Mouse (Mus musculus) stomach, embryonic 16.5 days (tissue): ENCODE results near the gene Pafah2. TPM values are rescaled to one million over a fixed set of nuclear protein-coding genes. Genes with fewer than 3 reads are reported as not detected.

Source experiments
- ATAC-seq: fragments of 200-750 bp; cut with Nextera tagmentation; 2 replicates; pipeline ENCODE4 v1.8.0; 2017; ENCODE audit warnings: moderate number of reproducible peaks, moderate TSS enrichment; ENCODE audit not compliant: insufficient read depth, low FRiP score
- H3K27ac ChIP-seq: fragments of 300-500 bp; sonication (generic); 2 replicates; pipeline ENCODE4 v1.5.1; 2014; ENCODE audit warnings: low read length
- H3K27me3 ChIP-seq: fragments of 300-500 bp; sonication (generic); 2 replicates; pipeline ENCODE4 v1.6.1; 2014; ENCODE audit warnings: low read length, control low read depth, mixed read lengths; ENCODE audit not compliant: control insufficient read depth, insufficient read depth
- H3K36me3 ChIP-seq: fragments of 300-500 bp; sonication (generic); 2 replicates; pipeline ENCODE4 v1.6.1; 2014; ENCODE audit warnings: low read length; ENCODE audit not compliant: control insufficient read depth, insufficient read depth
- H3K4me1 ChIP-seq: fragments of 300-500 bp; sonication (generic); 2 replicates; pipeline ENCODE4 v1.6.1; 2014; ENCODE audit warnings: low read length, control low read depth, mixed read lengths; ENCODE audit not compliant: control insufficient read depth, insufficient read depth
- H3K4me2 ChIP-seq: fragments of 300-500 bp; sonication (generic); 2 replicates; pipeline ENCODE4 v1.6.1; 2014; ENCODE audit warnings: low read depth, low read length, mixed read lengths
- H3K4me3 ChIP-seq: fragments of 300-500 bp; sonication (generic); replicated peaks from 2 replicates; pipeline ENCODE4 v1.5.1; 2014; ENCODE audit warnings: mild to moderate bottlenecking, low read length
- H3K9ac ChIP-seq: fragments of 300-500 bp; sonication (generic); 2 replicates; pipeline ENCODE4 v1.6.1; 2014; ENCODE audit warnings: low read length
- H3K9me3 ChIP-seq: fragments of 300-500 bp; sonication (generic); replicated peaks from 2 replicates; pipeline ENCODE4 v1.6.1; 2016; ENCODE audit warnings: low read length, control low read depth; ENCODE audit not compliant: control insufficient read depth
- WGBS: fragments of 180-500 bp; shearing (Covaris S2); extraction: QIAGEN DNeasy Blood & Tissue Kit; methylation state at CpG from one replicate; pipeline ENCODE4 v1.1.7; 2014; 5-methylcytosine and 5-hydroxymethylcytosine counted together
- polyA plus RNA-seq: library from polyadenylated mRNA; unstranded; fragments of >200 nt; fragmentation: Nextera tagmentation; extraction: Ambion mirVana; gene quantifications from 2 replicates; pipeline ENCODE4 v1.2.1, GENCODE M21; 2015

Pafah2 gene
- polyA plus RNA-seq, 1 experiment from 2014 or later = 24.7 TPM

DNA sequence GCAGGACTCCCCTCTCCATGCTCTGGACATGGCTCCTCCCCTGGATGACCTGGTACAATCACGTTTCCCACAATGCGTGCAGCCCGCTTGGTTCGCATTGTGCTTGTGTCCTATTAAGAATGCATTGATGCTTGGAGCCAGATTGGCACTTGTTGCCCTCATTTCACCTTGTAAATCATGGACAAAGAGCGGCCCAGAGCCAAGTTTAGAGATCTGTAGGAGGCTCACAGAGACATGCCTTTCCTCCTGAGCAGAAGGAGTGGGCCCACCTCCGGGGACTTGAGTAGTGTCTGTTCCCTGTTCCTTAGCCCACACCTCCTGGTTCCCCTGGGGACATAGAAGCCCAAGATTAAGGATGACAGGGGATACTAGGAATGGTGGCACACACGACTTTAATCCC lies 27.8 kb downstream of the Pafah2 start:
- no peak for ATAC-seq
- Histone ChIP-seq H3K4me3 (no peak overlapping the region), H3K9me3 (no peaks in the 10 kb centered on the region), H3K9ac (no peak overlapping the region), H3K27me3 (no peaks in the 10 kb centered on the region), H3K4me1 (no peaks in the 10 kb centered on the region), H3K36me3 (peaks cover 6% of the 10 kb centered on the region; the same call in 1 of the 2 replicates), H3K27ac (no peak overlapping the region), H3K4me2 (no peak overlapping the region)
- 88% methylated on average over 7 of the region's 7 CpGs for WGBS

DNA sequence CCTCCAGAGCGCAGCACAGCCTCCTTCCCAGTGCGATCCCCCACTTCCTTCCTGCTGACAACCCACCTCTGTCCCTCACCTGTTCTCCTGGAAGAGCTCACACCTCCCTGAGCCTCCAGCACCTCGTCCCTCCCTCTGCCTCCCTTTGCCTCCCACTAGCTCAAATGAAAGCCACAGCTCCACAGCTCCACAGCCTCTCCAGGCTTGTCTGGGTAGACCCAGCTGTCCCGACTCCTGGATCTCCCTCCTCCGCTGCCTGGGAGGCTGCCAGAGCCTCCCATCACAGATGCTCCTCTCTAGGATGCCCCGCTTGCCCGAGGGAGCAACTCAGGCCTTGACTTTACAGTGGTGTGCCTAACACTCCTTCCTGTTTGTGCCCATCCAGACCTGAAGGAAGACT lies 29.0 kb downstream of the Pafah2 start:
- Histone ChIP-seq H3K27me3 (no peaks in the 10 kb centered on the region), H3K36me3 (peaks cover 6% of the 10 kb centered on the region; the same call in 1 of the 2 replicates), H3K4me3 (no peak overlapping the region), H3K9me3 (no peaks in the 10 kb centered on the region), H3K9ac (no peak overlapping the region), H3K27ac (no peak overlapping the region), H3K4me2 (no peak overlapping the region), H3K4me1 (peaks cover 3% of the 10 kb centered on the region)
- 63% methylated on average over 7 of the region's 7 CpGs for WGBS
- ATAC-seq = no peak

DNA sequence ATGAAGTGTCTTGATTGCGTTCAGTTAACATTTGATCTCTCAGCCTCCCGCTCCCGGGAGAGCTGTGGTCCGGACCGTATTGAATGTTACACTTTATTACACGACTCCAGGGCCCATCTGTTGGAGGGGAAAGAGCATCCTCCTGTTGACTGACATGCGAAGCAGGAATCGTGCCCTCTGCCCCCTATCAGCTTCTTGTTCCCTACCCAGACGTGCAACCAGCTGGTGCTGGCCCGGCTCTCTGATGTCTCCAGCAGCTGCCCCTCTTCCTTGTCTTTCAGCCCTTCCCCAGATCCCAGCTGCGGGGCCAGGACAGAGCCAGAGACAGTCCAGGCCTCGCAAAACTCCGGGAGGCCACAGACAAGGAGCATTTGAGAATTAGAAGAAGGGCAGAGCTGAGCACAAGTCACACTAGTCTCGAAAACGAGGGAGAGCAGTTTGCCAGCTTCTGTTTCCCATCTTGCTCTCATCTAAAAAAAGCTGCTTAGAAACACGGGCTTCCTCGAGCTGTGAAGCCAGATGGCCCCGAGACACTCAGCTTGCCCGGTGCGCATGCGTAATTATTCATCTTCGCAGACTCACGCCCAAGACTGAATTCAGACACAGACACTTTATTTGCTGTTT lies 34.4 kb downstream of the Pafah2 start:
- peak; percentile 71 for ATAC-seq
- H3K9ac ChIP-seq = 0 out of 2 replicates have a peak overlapping the region, but pooled peaks have one; percentile 39
- H3K36me3 ChIP-seq = no peaks in the 10 kb centered on the region; the same call in 1 of the 2 replicates
- H3K27ac ChIP-seq = peak overlapping the region; percentile 88
- H3K27me3 ChIP-seq = no peaks in the 10 kb centered on the region
- H3K4me2 ChIP-seq = peak overlapping the region; percentile 42
- H3K9me3 ChIP-seq = no peaks in the 10 kb centered on the region
- 22% methylated on average over 23 of the region's 23 CpGs for WGBS
- peaks cover 12% of the 10 kb centered on the region for H3K4me1 ChIP-seq
- 0 out of 2 replicates have a peak overlapping the region, but pooled peaks have one; percentile 11 for H3K4me3 ChIP-seq

DNA sequence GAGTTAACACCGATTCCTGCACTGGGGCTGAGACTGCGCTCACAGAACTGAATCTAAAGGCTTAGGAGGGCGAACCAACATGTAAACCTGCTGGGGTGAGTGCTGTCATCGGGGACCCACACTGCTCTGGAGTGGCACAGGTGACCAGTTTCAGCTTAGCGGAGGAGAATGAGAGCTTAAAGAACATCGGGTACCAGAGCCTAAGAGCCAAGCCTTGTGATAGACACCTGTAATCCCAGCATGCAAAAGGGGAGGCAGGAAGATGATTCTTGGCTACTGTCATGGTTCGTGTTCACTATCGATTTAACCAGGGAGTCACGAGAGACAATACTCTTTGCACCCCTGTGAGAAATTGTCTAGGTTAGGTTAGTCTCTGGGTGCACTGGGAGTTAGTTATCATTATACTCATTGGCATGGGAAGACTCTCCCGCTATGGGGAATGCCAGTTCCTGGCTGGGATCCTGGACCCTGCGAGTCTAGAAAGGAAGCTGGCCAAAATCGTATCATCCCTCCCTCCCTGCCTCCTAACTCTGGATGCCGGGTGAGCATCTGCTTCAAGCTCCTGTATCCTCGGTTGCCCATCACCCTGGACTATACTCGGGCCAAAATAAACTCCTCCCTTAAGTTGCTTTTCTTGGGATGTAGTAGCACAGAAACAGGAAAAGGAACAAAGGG lies 36.7 kb downstream of the Pafah2 start:
- Histone ChIP-seq H3K9ac (no peak overlapping the region), H3K27me3 (no peaks in the 10 kb centered on the region), H3K4me3 (no peak overlapping the region), H3K36me3 (no peaks in the 10 kb centered on the region), H3K9me3 (no peaks in the 10 kb centered on the region), H3K4me2 (no peak overlapping the region), H3K27ac (no peak overlapping the region), H3K4me1 (peaks cover 12% of the 10 kb centered on the region)
- ATAC-seq = no peak
- 80% methylated on average over 15 of the region's 15 CpGs for WGBS

DNA sequence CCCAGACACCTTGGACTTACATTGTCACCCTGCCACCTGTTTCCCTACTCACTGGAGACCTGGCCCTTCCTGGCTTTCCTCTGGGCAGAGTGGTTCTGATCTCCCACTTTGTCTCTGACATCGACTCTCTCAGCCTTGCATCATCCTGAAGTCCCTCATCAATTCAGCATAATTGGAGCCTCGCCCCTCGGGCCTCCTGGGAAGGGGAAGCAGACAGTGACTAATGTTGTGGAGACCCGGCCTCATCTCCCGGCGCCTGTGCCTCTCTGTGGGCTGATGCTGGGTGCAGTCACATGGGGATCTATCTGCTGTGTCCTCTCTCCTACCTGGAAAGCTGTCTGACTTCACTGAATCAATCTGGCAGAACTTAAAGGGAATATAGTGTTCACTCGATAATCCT lies 40.1 kb downstream of the Pafah2 start:
- H3K27me3 ChIP-seq = no peaks in the 10 kb centered on the region
- 35% methylated on average over 7 of the region's 7 CpGs for WGBS

DNA sequence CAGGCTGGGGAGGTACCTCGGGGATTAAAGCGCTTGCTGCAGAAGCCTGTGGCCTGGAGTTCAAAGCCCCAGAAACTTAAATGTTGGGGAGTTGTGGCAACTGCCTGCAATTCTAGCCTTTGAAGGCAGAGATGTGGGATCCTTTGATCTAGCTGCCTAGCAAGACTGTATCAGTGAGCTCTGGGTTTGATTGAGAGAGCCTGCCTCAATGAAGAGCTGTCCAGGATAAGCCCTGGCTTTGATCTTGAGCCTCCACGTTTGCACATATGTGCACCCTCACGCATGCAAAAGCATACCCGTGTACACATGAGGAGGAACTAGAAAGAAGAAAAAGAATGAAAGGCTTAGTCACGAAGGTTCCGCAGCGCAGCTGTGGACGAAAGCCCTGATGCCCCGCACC lies 40.5 kb downstream of the Pafah2 start:
- Histone ChIP-seq H3K36me3 (no peaks in the 10 kb centered on the region), H3K4me2 (no peak overlapping the region), H3K4me1 (no peaks in the 10 kb centered on the region), H3K9ac (no peak overlapping the region), H3K9me3 (no peaks in the 10 kb centered on the region), H3K27ac (no peak overlapping the region), H3K27me3 (no peaks in the 10 kb centered on the region), H3K4me3 (no peak overlapping the region)
- no peak for ATAC-seq
- 57% methylated on average over 10 of the region's 10 CpGs for WGBS

More for the DNA sequence above, 40.1 kb downstream of the Pafah2 start:
- no peak overlapping the region for H3K4me2 ChIP-seq
- H3K4me3 ChIP-seq = no peak overlapping the region
- H3K36me3 ChIP-seq = no peaks in the 10 kb centered on the region
- no peak overlapping the region for H3K27ac ChIP-seq
- no peaks in the 10 kb centered on the region; the same call in 1 of the 2 replicates for H3K4me1 ChIP-seq
- H3K9ac ChIP-seq = no peak overlapping the region
- H3K9me3 ChIP-seq = no peaks in the 10 kb centered on the region
- ATAC-seq = no peak

DNA sequence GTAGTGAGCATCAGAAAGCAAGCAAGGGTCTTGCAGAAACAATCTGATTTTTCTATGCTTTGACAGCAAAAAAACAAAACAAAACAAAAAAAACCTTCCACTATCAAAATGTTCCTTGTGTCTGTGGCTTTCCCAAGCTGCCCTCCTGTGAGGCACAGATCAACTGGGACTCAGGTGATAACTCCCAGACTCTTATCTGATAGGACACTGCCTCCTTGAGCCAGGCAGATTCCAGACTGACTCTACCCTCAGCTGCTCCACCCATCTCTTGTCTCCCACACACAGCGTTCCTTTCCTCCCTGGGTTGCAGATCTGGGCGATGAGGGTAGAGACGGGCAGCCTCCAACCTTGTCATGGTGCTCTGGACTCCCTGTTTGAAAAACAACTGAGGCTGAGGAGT lies 43.0 kb downstream of the Pafah2 start:
- WGBS = 58% methylated on average over 3 of the region's 3 CpGs
- H3K27ac ChIP-seq = no peak overlapping the region

DNA sequence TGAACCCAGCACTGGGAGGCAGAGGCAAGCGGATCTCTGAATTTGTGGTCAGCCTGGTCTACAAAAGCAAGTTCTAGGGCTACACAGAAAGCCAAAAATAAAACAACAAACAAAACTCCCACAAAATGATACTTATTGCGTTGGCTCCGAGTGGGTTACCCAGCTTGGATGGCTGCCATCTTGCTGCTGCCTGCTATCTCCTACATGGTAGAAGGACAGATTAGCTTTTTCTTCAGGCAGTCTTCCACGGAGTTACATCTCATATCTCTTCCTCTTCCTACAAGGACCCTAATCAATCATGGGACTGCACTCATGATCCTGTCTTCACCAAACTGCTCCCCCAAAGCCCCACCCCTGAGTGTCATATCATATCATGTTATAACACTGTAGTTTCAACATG lies 43.8 kb downstream of the Pafah2 start:
- Histone ChIP-seq H3K4me1 (no peaks in the 10 kb centered on the region), H3K9ac (no peak overlapping the region), H3K9me3 (no peaks in the 10 kb centered on the region), H3K36me3 (no peaks in the 10 kb centered on the region), H3K4me3 (no peak overlapping the region), H3K4me2 (no peak overlapping the region), H3K27me3 (no peaks in the 10 kb centered on the region), H3K27ac (no peak overlapping the region)
- WGBS = 76% methylated on average over 4 of the region's 4 CpGs
- no peak for ATAC-seq

More for the DNA sequence above, 43.0 kb downstream of the Pafah2 start:
- Histone ChIP-seq H3K36me3 (no peaks in the 10 kb centered on the region), H3K9ac (no peak overlapping the region), H3K9me3 (no peaks in the 10 kb centered on the region), H3K27me3 (no peaks in the 10 kb centered on the region), H3K4me2 (no peak overlapping the region), H3K4me1 (no peaks in the 10 kb centered on the region), H3K4me3 (no peak overlapping the region)
- ATAC-seq = no peak

DNA sequence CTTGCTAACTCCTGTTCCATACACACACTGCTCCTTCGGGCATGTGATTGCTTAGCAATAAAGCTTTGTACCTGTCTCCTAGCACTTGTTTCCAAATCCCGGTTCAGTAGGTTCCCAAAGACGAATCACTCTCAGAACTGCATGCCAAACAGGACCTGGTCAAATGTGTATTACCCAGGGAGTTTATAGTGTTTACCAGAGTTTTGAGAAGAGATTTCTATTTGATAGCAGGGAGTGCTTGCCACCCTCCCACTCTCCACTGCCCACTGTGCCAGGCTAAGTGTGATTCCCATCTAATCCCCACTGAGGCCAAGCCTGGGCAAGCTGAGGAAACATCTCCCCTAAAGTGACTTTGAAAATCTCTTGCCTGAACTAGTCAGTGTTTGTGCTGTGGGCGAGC lies 46.1 kb downstream of the Pafah2 start:
- WGBS = 72% methylated on average over 4 of the region's 4 CpGs
- Histone ChIP-seq H3K4me3 (no peak overlapping the region), H3K9me3 (no peaks in the 10 kb centered on the region), H3K36me3 (no peaks in the 10 kb centered on the region), H3K4me2 (no peak overlapping the region), H3K27me3 (no peaks in the 10 kb centered on the region), H3K9ac (no peak overlapping the region), H3K4me1 (no peaks in the 10 kb centered on the region), H3K27ac (no peak overlapping the region)
- ATAC-seq = no peak
